Mouse (Mus musculus) bone marrow macrophage, adult 2 months (primary cell): ENCODE data around the gene Masp1.

Source experiments
- CTCF ChIP-seq: IDR thresholded peaks from 2 replicates; pipeline ENCODE4 v1.5.1; 2012; ENCODE audit warnings: low read depth, mild to moderate bottlenecking, low read length, moderate library complexity
- POLR2A ChIP-seq: IDR thresholded peaks from 2 replicates; pipeline ENCODE4 v1.6.1; 2012; ENCODE audit warnings: mild to moderate bottlenecking, low read depth, low read length, borderline replicate concordance

- TF ChIP-seq CTCF, result no peak
- no peak for TF ChIP-seq POLR2A
Measured at GRCm38 (mm10) chr16:23475651-23476050, 45.0 kb downstream of the Masp1 start.
